Mouse (Mus musculus) neural tube, embryonic 13.5 days (tissue): ENCODE results near the gene Lrba. TPM values are rescaled to one million over a fixed set of nuclear protein-coding genes. Genes with fewer than 3 reads are reported as not detected.

Experiments
- ATAC-seq: fragments of 200-750 bp; cut with Nextera tagmentation; 2 replicates; pipeline ENCODE4 v1.8.0; 2017; ENCODE audit warnings: low read depth, mild to moderate bottlenecking, moderate TSS enrichment, moderate library complexity
- H3K27ac ChIP-seq: fragments of 300-500 bp; sonication (generic); replicated peaks from 2 replicates; pipeline ENCODE4 v1.5.1; 2015; ENCODE audit warnings: moderate library complexity, mild to moderate bottlenecking, inconsistent platforms
- H3K27me3 ChIP-seq: fragments of 300-500 bp; sonication (generic); 2 replicates; pipeline ENCODE4 v1.6.1; 2015; ENCODE audit warnings: mild to moderate bottlenecking, inconsistent platforms
- H3K36me3 ChIP-seq: fragments of 300-500 bp; sonication (generic); 2 replicates; pipeline ENCODE4 v1.6.1; 2015; ENCODE audit warnings: mild to moderate bottlenecking, inconsistent platforms
- H3K4me1 ChIP-seq: fragments of 300-500 bp; sonication (generic); replicated peaks from 2 replicates; pipeline ENCODE4 v1.6.1; 2015; ENCODE audit warnings: inconsistent platforms
- H3K4me2 ChIP-seq: fragments of 300-500 bp; sonication (generic); 2 replicates; pipeline ENCODE4 v1.6.1; 2015; ENCODE audit warnings: inconsistent platforms, mild to moderate bottlenecking, moderate library complexity
- H3K4me3 ChIP-seq: fragments of 300-500 bp; sonication (generic); 2 replicates; pipeline ENCODE4 v1.5.1; 2015; ENCODE audit warnings: mild to moderate bottlenecking, inconsistent platforms
- H3K9ac ChIP-seq: fragments of 300-500 bp; sonication (generic); 2 replicates; pipeline ENCODE4 v1.6.1; 2015; ENCODE audit warnings: moderate library complexity, mild to moderate bottlenecking, inconsistent platforms
- H3K9me3 ChIP-seq: fragments of 300-500 bp; sonication (generic); 2 replicates; pipeline ENCODE4 v1.6.1; 2016; ENCODE audit warnings: inconsistent platforms
- WGBS: fragments of 180-500 bp; shearing (Covaris S2); methylation state at CpG from one replicate; pipeline ENCODE4 v1.1.7; 2015; 5-methylcytosine and 5-hydroxymethylcytosine counted together
- polyA plus RNA-seq: library from polyadenylated mRNA; unstranded; fragments of >200 nt; fragmentation: Nextera tagmentation; extraction: Ambion mirVana; gene quantifications from 2 replicates; pipeline ENCODE4 v1.2.1, GENCODE M21; 2015

Lrba gene
- polyA plus RNA-seq, 1 experiment from 2014 or later: 5.9 TPM

GRCm38 (mm10) chr3:86754595-86755557, 530.4 kb downstream of the Lrba start:
- Histone ChIP-seq H3K27ac (peak overlapping the region; percentile 61), H3K27me3 (no peaks in the 10 kb centered on the region), H3K4me1 (peaks cover 26% of the 10 kb centered on the region), H3K9me3 (no peaks in the 10 kb centered on the region), H3K4me2 (no peak overlapping the region), H3K4me3 (no peak overlapping the region), H3K36me3 (no peaks in the 10 kb centered on the region), H3K9ac (0 out of 2 replicates have a peak overlapping the region, but pooled peaks have one; percentile 6)
- WGBS: 65% methylated on average over 14 of the region's 14 CpGs
- peak; percentile 63; the same call in 1 of the 2 replicates for ATAC-seq

- Histone ChIP-seq H3K9me3 (no peaks in the 10 kb centered on the region), H3K4me1 (peaks cover 28% of the 10 kb centered on the region), H3K27me3 (no peaks in the 10 kb centered on the region), H3K9ac (no peak overlapping the region), H3K4me2 (no peak overlapping the region), H3K4me3 (no peak overlapping the region), H3K27ac (no peak overlapping the region), H3K36me3 (no peaks in the 10 kb centered on the region)
- 87% methylated on average over 1 of the region's 1 CpGs for whole genome bisulfite sequencing
- no peak for ATAC-seq
Observed at GRCm38 (mm10) chr3:86756548-86756947, 532.1 kb downstream of the Lrba start.

GRCm38 (mm10) chr3:86758727-86759126, 534.2 kb downstream of the Lrba start:
- H3K4me3 ChIP-seq: no peak overlapping the region
- no peak overlapping the region for H3K9ac ChIP-seq
- WGBS: 72% methylated on average over 6 of the region's 6 CpGs
- H3K36me3 ChIP-seq: no peaks in the 10 kb centered on the region
- peak overlapping the region; percentile 54; the same call in 1 of the 2 replicates for H3K27ac ChIP-seq
- no peak for ATAC-seq
- no peaks in the 10 kb centered on the region for H3K27me3 ChIP-seq
- peaks cover 39% of the 10 kb centered on the region for H3K4me1 ChIP-seq
- no peaks in the 10 kb centered on the region for H3K9me3 ChIP-seq
- 0 out of 2 replicates have a peak overlapping the region, but pooled peaks have one; percentile 4 for H3K4me2 ChIP-seq

- Histone ChIP-seq H3K36me3 (no peaks in the 10 kb centered on the region), H3K4me3 (no peak overlapping the region), H3K9ac (no peak overlapping the region), H3K4me2 (no peak overlapping the region), H3K4me1 (peaks cover 36% of the 10 kb centered on the region), H3K27me3 (no peaks in the 10 kb centered on the region), H3K9me3 (no peaks in the 10 kb centered on the region), H3K27ac (peak overlapping the region; percentile 54; the same call in 1 of the 2 replicates)
- WGBS: 63% methylated on average over 1 of the region's 1 CpGs
- no peak for ATAC-seq
Observed at GRCm38 (mm10) chr3:86759383-86759782, 534.9 kb downstream of the Lrba start.

- no peaks in the 10 kb centered on the region for H3K9me3 ChIP-seq
- H3K27ac ChIP-seq: peak overlapping the region; percentile 76
- peaks cover 31% of the 10 kb centered on the region for H3K4me1 ChIP-seq
- H3K36me3 ChIP-seq: no peaks in the 10 kb centered on the region
- no peak overlapping the region for H3K4me3 ChIP-seq
- no peaks in the 10 kb centered on the region for H3K27me3 ChIP-seq
- peak overlapping the region; percentile 39 for H3K4me2 ChIP-seq
- peak overlapping the region; percentile 54 for H3K9ac ChIP-seq
- ATAC-seq: no peak; the same call in 1 of the 2 replicates
- 54% methylated on average over 8 of the region's 8 CpGs for WGBS
Observed at GRCm38 (mm10) chr3:86759834-86760233, 535.4 kb downstream of the Lrba start.

- H3K36me3 ChIP-seq: no peaks in the 10 kb centered on the region
- no peaks in the 10 kb centered on the region for H3K9me3 ChIP-seq
- peak overlapping the region; percentile 79 for H3K27ac ChIP-seq
- H3K27me3 ChIP-seq: no peaks in the 10 kb centered on the region
- 60% methylated on average over 7 of the region's 7 CpGs for whole genome bisulfite sequencing
- ATAC-seq: no peak
- peaks cover 25% of the 10 kb centered on the region for H3K4me1 ChIP-seq
- H3K9ac ChIP-seq: 0 out of 2 replicates have a peak overlapping the region, but pooled peaks have one; percentile 22
- 0 out of 2 replicates have a peak overlapping the region, but pooled peaks have one; percentile 13 for H3K4me2 ChIP-seq
- no peak overlapping the region for H3K4me3 ChIP-seq
Observed at GRCm38 (mm10) chr3:86760474-86760873, 536.0 kb downstream of the Lrba start.

- no peaks in the 10 kb centered on the region for H3K27me3 ChIP-seq
- H3K36me3 ChIP-seq: no peaks in the 10 kb centered on the region
- H3K4me2 ChIP-seq: peak overlapping the region; percentile 16; the same call in 1 of the 2 replicates
- 47% methylated on average over 9 of the region's 9 CpGs for WGBS
- ATAC-seq: peak; percentile 89
- no peaks in the 10 kb centered on the region for H3K9me3 ChIP-seq
- H3K27ac ChIP-seq: peak overlapping the region; percentile 78
- H3K4me1 ChIP-seq: peaks cover 25% of the 10 kb centered on the region
- no peak overlapping the region for H3K4me3 ChIP-seq
- peak overlapping the region; percentile 47; the same call in 1 of the 2 replicates for H3K9ac ChIP-seq
Observed at GRCm38 (mm10) chr3:86761095-86762035, 536.9 kb downstream of the Lrba start.

GRCm38 (mm10) chr3:86762036-86762415, 537.5 kb downstream of the Lrba start:
- no peak overlapping the region for H3K4me2 ChIP-seq
- H3K4me1 ChIP-seq: peaks cover 25% of the 10 kb centered on the region
- no peaks in the 10 kb centered on the region for H3K36me3 ChIP-seq
- no peaks in the 10 kb centered on the region for H3K9me3 ChIP-seq
- no peak overlapping the region for H3K9ac ChIP-seq
- WGBS: 87% methylated on average over 6 of the region's 6 CpGs
- H3K27ac ChIP-seq: peak overlapping the region; percentile 78
- no peaks in the 10 kb centered on the region for H3K27me3 ChIP-seq
- H3K4me3 ChIP-seq: no peak overlapping the region
- peak; percentile 41; the same call in 1 of the 2 replicates for ATAC-seq

- H3K4me1 ChIP-seq: peaks cover 25% of the 10 kb centered on the region
- H3K27ac ChIP-seq: peak overlapping the region; percentile 78
- H3K4me3 ChIP-seq: no peak overlapping the region
- 72% methylated on average over 4 of the region's 4 CpGs for WGBS
- H3K4me2 ChIP-seq: no peak overlapping the region
- H3K9ac ChIP-seq: no peak overlapping the region
- no peaks in the 10 kb centered on the region for H3K27me3 ChIP-seq
- H3K36me3 ChIP-seq: no peaks in the 10 kb centered on the region
- no peaks in the 10 kb centered on the region for H3K9me3 ChIP-seq
- no peak for ATAC-seq
Observed at GRCm38 (mm10) chr3:86762456-86762855, 538.0 kb downstream of the Lrba start.

GRCm38 (mm10) chr3:86768553-86768952, 544.1 kb downstream of the Lrba start:
- 13% methylated on average over 8 of the region's 8 CpGs for WGBS
- Histone ChIP-seq H3K36me3 (no peaks in the 10 kb centered on the region), H3K9ac (no peak overlapping the region; the same call in 1 of the 2 replicates), H3K4me1 (peaks cover 17% of the 10 kb centered on the region), H3K27ac (no peak overlapping the region), H3K27me3 (no peaks in the 10 kb centered on the region), H3K4me2 (no peak overlapping the region), H3K4me3 (no peak overlapping the region), H3K9me3 (no peaks in the 10 kb centered on the region)
- no peak for ATAC-seq

- 51% methylated on average over 6 of the region's 6 CpGs for WGBS
- Histone ChIP-seq H3K4me3 (no peak overlapping the region), H3K4me1 (peaks cover 17% of the 10 kb centered on the region), H3K36me3 (no peaks in the 10 kb centered on the region), H3K9me3 (no peaks in the 10 kb centered on the region), H3K27ac (no peak overlapping the region), H3K9ac (no peak overlapping the region), H3K27me3 (no peaks in the 10 kb centered on the region), H3K4me2 (no peak overlapping the region)
- ATAC-seq: no peak
Observed at GRCm38 (mm10) chr3:86768969-86769368, 544.5 kb downstream of the Lrba start.
